In the genomic region with DNA sequence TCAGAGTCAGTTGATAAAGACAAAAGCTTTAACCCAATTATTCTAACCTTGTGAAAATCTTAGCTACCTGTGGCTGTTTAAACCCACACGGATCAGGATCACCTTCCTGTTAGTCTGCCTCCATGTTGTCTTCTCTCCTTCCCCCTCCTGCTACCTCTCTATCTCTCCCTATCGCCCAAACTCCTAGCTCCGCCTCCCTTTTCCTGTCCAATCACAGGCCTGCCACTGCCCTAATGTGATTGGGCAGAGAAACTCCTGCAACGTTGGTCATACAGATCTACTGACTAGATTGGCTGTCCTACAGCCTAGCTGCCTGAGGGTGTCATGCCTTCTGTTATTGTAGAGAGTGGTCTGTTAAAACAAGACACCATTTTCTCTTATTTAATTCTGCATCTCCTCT, we compare ENCODE assay signal across 29 mouse cellular contexts. TPM values are rescaled to one million over a fixed set of nuclear protein-coding genes. Genes with fewer than 3 reads are reported as not detected.
DNase-seq lines count a peak whose midpoint lies in the region; ATAC-seq and TF ChIP-seq lines count a peak whose summit lies in the region.
"Had no signal": no experiment of that assay in that cellular context is flagged by ENCODE, and none has a peak within 500 bp of the region (broad histone marks: within the 10 kb centered on the region; RNA-seq: fewer than 3 reads in every experiment).

No protein-coding gene starts in this region.

- 32% methylated on average over 4 of the region's 4 CpGs for WGBS in neural tube, embryonic 14.5 days

- H3K4me2 ChIP-seq in neural tube, embryonic 14.5 days (ENCODE audit: low read depth, low read length): no peak overlapping the region
- H3K4me2 ChIP-seq: embryonic facial prominence, embryonic 15.5 days; forebrain, embryonic 15.5 days; heart, embryonic 12.5 days; liver, embryonic 15.5 days; lung, embryonic 15.5 days had no signal

- no peaks in the 10 kb centered on the region for H3K9me3 ChIP-seq in neural tube, embryonic 14.5 days (ENCODE audit: control insufficient read depth, low read length)
- no peaks in the 10 kb centered on the region for H3K9me3 ChIP-seq in E14TG2a.4 (ENCODE audit: low read length)
- H3K9me3 ChIP-seq: embryonic facial prominence, embryonic 15.5 days; forebrain, embryonic 15.5 days; heart, embryonic 12.5 days; limb, embryonic 10.5 days; liver, embryonic 15.5 days; lung, embryonic 15.5 days; midbrain, embryonic 10.5 days had no signal

- H3K27ac ChIP-seq in neural tube, embryonic 14.5 days (ENCODE audit: low read depth, low read length): no peak overlapping the region
- H3K27ac ChIP-seq: embryonic facial prominence, embryonic 15.5 days; forebrain, embryonic 15.5 days; limb, embryonic 10.5 days; liver, embryonic 15.5 days; lung, embryonic 15.5 days; midbrain, embryonic 10.5 days had no signal

- ATAC-seq in neural tube, embryonic 14.5 days (ENCODE audit: low read depth): peak; percentile 28; the same call in 1 of the 2 replicates
- 0 out of 2 replicates have a peak, but pooled peaks have one; percentile 38 for ATAC-seq in megakaryocyte-erythroid progenitor cell, adult 5-6 weeks (replicated peaks; ENCODE audit: low FRiP score, low TSS enrichment, poor library complexity, severe bottlenecking)
- ATAC-seq: CD4-positive, CD25-positive, alpha-beta regulatory T cell, adult 4 months; forebrain, embryonic 15.5 days had no signal

- no peaks in the 10 kb centered on the region for H3K4me1 ChIP-seq in neural tube, embryonic 14.5 days (ENCODE audit: control insufficient read depth, insufficient read depth, low read length)
- peaks cover 55% of the 10 kb centered on the region for H3K4me1 ChIP-seq in E14TG2a.4 (replicated peaks; ENCODE audit: low read depth, low read length)
- H3K4me1 ChIP-seq: embryonic facial prominence, embryonic 15.5 days; forebrain, embryonic 15.5 days; heart, embryonic 12.5 days; limb, embryonic 10.5 days; liver, embryonic 15.5 days; lung, embryonic 15.5 days; midbrain, embryonic 10.5 days had no signal

- DNase-seq in neural tube, embryonic 10.5 days (ENCODE audit: extremely low spot score, low spot score): no peak
- peak; percentile 81 for DNase-seq in MEL-GATA-1-ER (ENCODE audit: extremely low read depth, low read depth)
- no peak for DNase-seq in ovary, postnatal 10 days (ENCODE audit: low spot score)
- DNase-seq in spleen, adult 18-20 months: no peak
- DNase-seq: adrenal gland, postnatal 14 days; cerebellum, adult 2 months; cerebellum, postnatal 36 days; gastrocnemius, postnatal 10 days; heart, adult 11 months; heart, postnatal 10 days; kidney, adult 11 months; kidney, postnatal 10 days; liver; right cerebral cortex, adult 18-20 months; right cerebral cortex, postnatal 4 days; thymus, adult 18-20 months had no signal

- TF ChIP-seq CTCF in E14TG2a.4 (conservative IDR thresholded peaks at IDR 0.05; ENCODE audit: low read length): no peak

- H3K27me3 ChIP-seq in neural tube, embryonic 14.5 days (ENCODE audit: control insufficient read depth, insufficient read depth, low read length): no peaks in the 10 kb centered on the region
- 0 out of 2 replicates have a peak, but pooled peaks cover 3% of the 10 kb centered on the region for H3K27me3 ChIP-seq in E14TG2a.4 (ENCODE audit: insufficient read depth, low read length)
- H3K27me3 ChIP-seq: embryonic facial prominence, embryonic 15.5 days; forebrain, embryonic 15.5 days; heart, embryonic 12.5 days; liver, embryonic 15.5 days; lung, embryonic 15.5 days had no signal

- no peak overlapping the region for H3K9ac ChIP-seq in neural tube, embryonic 14.5 days (replicated peaks; ENCODE audit: low read depth, low read length)
- H3K9ac ChIP-seq: embryonic facial prominence, embryonic 15.5 days; forebrain, embryonic 15.5 days; heart, embryonic 12.5 days; liver, embryonic 15.5 days; lung, embryonic 15.5 days had no signal

- no peak overlapping the region for H3K4me3 ChIP-seq in neural tube, embryonic 14.5 days (ENCODE audit: low read depth, low read length)
- peak overlapping the region; percentile 67 for H3K4me3 ChIP-seq in E14TG2a.4 (replicated peaks; ENCODE audit: low read length)
- H3K4me3 ChIP-seq: embryonic facial prominence, embryonic 15.5 days; forebrain, embryonic 15.5 days; heart, embryonic 12.5 days; limb, embryonic 10.5 days; liver, embryonic 15.5 days; lung, embryonic 15.5 days; midbrain, embryonic 10.5 days had no signal

- H3K36me3 ChIP-seq in neural tube, embryonic 14.5 days (ENCODE audit: control insufficient read depth, insufficient read depth, low read length): no peaks in the 10 kb centered on the region
- peaks cover 29% of the 10 kb centered on the region; the same call in 1 of the 2 replicates for H3K36me3 ChIP-seq in E14TG2a.4 (ENCODE audit: insufficient read depth, low read length)
- H3K36me3 ChIP-seq: forebrain, embryonic 15.5 days; liver, embryonic 15.5 days had no signal

RNA-seq across cellular contexts. Expression of a gene that starts 16.8 kb away (rescaled TPM):
- 4.9 and 5.0 TPM in 2 replicates for polyA plus RNA-seq in neural tube, embryonic 14.5 days (2014; fragmentation: Nextera tagmentation; extraction: Ambion mirVana)
- not detected in 2 replicates for total RNA-seq in megakaryocyte-erythroid progenitor cell, adult 5-6 weeks (2014; fragmentation: Nextera tagmentation)
- not detected in 2 replicates for total RNA-seq in megakaryocyte-erythroid progenitor cell, adult 5-6 weeks (2017)
- polyA plus RNA-seq: CD4-positive, CD25-positive, alpha-beta regulatory T cell, adult 4 months had no signal

RNA-seq across cellular contexts. Expression of a gene that starts 17.7 kb away (rescaled TPM):
- polyA plus RNA-seq in neural tube, embryonic 14.5 days (2014; fragmentation: Nextera tagmentation; extraction: Ambion mirVana): 281 and 350 TPM in 2 replicates
- total RNA-seq in megakaryocyte-erythroid progenitor cell, adult 5-6 weeks (2014; fragmentation: Nextera tagmentation): 168 and 176 TPM in 2 replicates
- 167 and 198 TPM in 2 replicates for total RNA-seq in megakaryocyte-erythroid progenitor cell, adult 5-6 weeks (2017)

RNA-seq across cellular contexts. Expression of a gene that starts 21.4 kb away (rescaled TPM):
- polyA plus RNA-seq in neural tube, embryonic 14.5 days (2014; fragmentation: Nextera tagmentation; extraction: Ambion mirVana): 0.55 and 0.70 TPM in 2 replicates
- not detected in 2 replicates for total RNA-seq in megakaryocyte-erythroid progenitor cell, adult 5-6 weeks (2014; fragmentation: Nextera tagmentation)
- total RNA-seq in megakaryocyte-erythroid progenitor cell, adult 5-6 weeks (2017): not detected in 2 replicates
- total RNA-seq: adrenal gland, postnatal 14 days; heart, postnatal 10 days had no signal
- polyA plus RNA-seq: CD4-positive, CD25-positive, alpha-beta regulatory T cell, adult 4 months; embryonic facial prominence, embryonic 15.5 days; forebrain, embryonic 15.5 days; heart, embryonic 12.5 days; hindbrain, embryonic 11.5 days; liver, embryonic 15.5 days; lung, embryonic 15.5 days; midbrain, embryonic 10.5 days; stomach, embryonic 16.5 days had no signal

RNA-seq across cellular contexts. Expression of a gene that starts 53.7 kb away (rescaled TPM):
- polyA plus RNA-seq in neural tube, embryonic 14.5 days (2014; fragmentation: Nextera tagmentation; extraction: Ambion mirVana): 55.7 and 69.1 TPM in 2 replicates
- not detected in 2 replicates for total RNA-seq in megakaryocyte-erythroid progenitor cell, adult 5-6 weeks (2014; fragmentation: Nextera tagmentation)
- total RNA-seq in megakaryocyte-erythroid progenitor cell, adult 5-6 weeks (2017): not detected in 2 replicates

RNA-seq across cellular contexts. Expression of a gene that starts 57.9 kb away (rescaled TPM):
- polyA plus RNA-seq in neural tube, embryonic 14.5 days (2014; fragmentation: Nextera tagmentation; extraction: Ambion mirVana): 15.1 and 20.6 TPM in 2 replicates
- not detected in 2 replicates for total RNA-seq in megakaryocyte-erythroid progenitor cell, adult 5-6 weeks (2014; fragmentation: Nextera tagmentation)
- not detected in 2 replicates for total RNA-seq in megakaryocyte-erythroid progenitor cell, adult 5-6 weeks (2017)
